Mouse (Mus musculus) splenic B cell, adult 2 months (primary cell): ENCODE results near the gene Abcd2.
A peak's percentile ranks its signal among the peaks of the same experiment; 100 is the strongest.

Source experiments
- DNase-seq: peaks from one replicate; pipeline ENCODE4 v3.0.0-alpha.2; 2011; ENCODE audit warnings: low read depth, low spot score
- H3K27me3 ChIP-seq: 2 replicates; pipeline ENCODE4 v1.6.1; 2012; ENCODE audit warnings: mild to moderate bottlenecking, low read length, moderate library complexity, mixed read lengths; ENCODE audit not compliant: control insufficient read depth, poor library complexity, insufficient read depth, severe bottlenecking
- H3K36me3 ChIP-seq: 2 replicates; pipeline ENCODE4 v1.6.1; 2012; ENCODE audit warnings: mild to moderate bottlenecking, low read length, moderate library complexity, mixed read lengths; ENCODE audit not compliant: control insufficient read depth, poor library complexity, insufficient read depth, severe bottlenecking

Gene Abcd2

GRCm38 (mm10) chr15:91191412-91192222 lies at the start of gene Abcd2:
Gene Abcd2, minus strand, starts transcription at chr15:91191799.
- H3K27me3 ChIP-seq = no peaks in the 10 kb centered on the region
- DNase-seq = peak; percentile 2
- no peaks in the 10 kb centered on the region for H3K36me3 ChIP-seq

- Histone ChIP-seq H3K36me3 (no peaks in the 10 kb centered on the region), H3K27me3 (no peaks in the 10 kb centered on the region)
- no peak for DNase-seq
These were observed 49.2 kb upstream of the Abcd2 start for GRCm38 (mm10) chr15:91240683-91241335.

GRCm38 (mm10) chr15:91237294-91237693 lies 45.7 kb upstream of the Abcd2 start:
- H3K36me3 ChIP-seq = no peaks in the 10 kb centered on the region
- DNase-seq = no peak
- no peaks in the 10 kb centered on the region for H3K27me3 ChIP-seq

- H3K36me3 ChIP-seq = no peaks in the 10 kb centered on the region
- no peak for DNase-seq
- H3K27me3 ChIP-seq = no peaks in the 10 kb centered on the region
These were observed 14.9 kb upstream of the Abcd2 start for GRCm38 (mm10) chr15:91206518-91206917.

- no peaks in the 10 kb centered on the region for H3K36me3 ChIP-seq
- DNase-seq = no peak
These were observed 11.9 kb upstream of the Abcd2 start for GRCm38 (mm10) chr15:91203521-91203920.

GRCm38 (mm10) chr15:91202486-91202885 lies 10.9 kb upstream of the Abcd2 start:
- Histone ChIP-seq H3K27me3 (no peaks in the 10 kb centered on the region), H3K36me3 (no peaks in the 10 kb centered on the region)
- DNase-seq = no peak

More at GRCm38 (mm10) chr15:91203521-91203920, 11.9 kb upstream of the Abcd2 start:
- H3K27me3 ChIP-seq = no peaks in the 10 kb centered on the region

- Histone ChIP-seq H3K27me3 (no peaks in the 10 kb centered on the region), H3K36me3 (no peaks in the 10 kb centered on the region)
- no peak for DNase-seq
These were observed 9.2 kb upstream of the Abcd2 start for GRCm38 (mm10) chr15:91200833-91201232.

GRCm38 (mm10) chr15:91199256-91199905 lies 7.8 kb upstream of the Abcd2 start, which contains the start of gene CN725425:
Gene CN725425, plus strand, starts transcription at chr15:91199494.
- no peaks in the 10 kb centered on the region for H3K27me3 ChIP-seq
- no peak for DNase-seq
- no peaks in the 10 kb centered on the region for H3K36me3 ChIP-seq

- no peaks in the 10 kb centered on the region for H3K27me3 ChIP-seq
These were observed 612 bp upstream of the Abcd2 start for GRCm38 (mm10) chr15:91192223-91192598.

GRCm38 (mm10) chr15:91190519-91191207 lies 936 bp downstream of the Abcd2 start:
- H3K36me3 ChIP-seq = no peaks in the 10 kb centered on the region
- DNase-seq = no peak

More at GRCm38 (mm10) chr15:91192223-91192598, 612 bp upstream of the Abcd2 start:
- no peak for DNase-seq
- H3K36me3 ChIP-seq = no peaks in the 10 kb centered on the region

GRCm38 (mm10) chr15:91190026-91190425 lies 1.6 kb downstream of the Abcd2 start:
- Histone ChIP-seq H3K27me3 (no peaks in the 10 kb centered on the region), H3K36me3 (no peaks in the 10 kb centered on the region)
- DNase-seq = no peak

More at GRCm38 (mm10) chr15:91190519-91191207, 936 bp downstream of the Abcd2 start:
- no peaks in the 10 kb centered on the region for H3K27me3 ChIP-seq

- no peaks in the 10 kb centered on the region for H3K27me3 ChIP-seq
- DNase-seq = no peak
- H3K36me3 ChIP-seq = no peaks in the 10 kb centered on the region
These were observed 5.2 kb downstream of the Abcd2 start for GRCm38 (mm10) chr15:91186358-91186757.

GRCm38 (mm10) chr15:91179911-91180622 lies 11.5 kb downstream of the Abcd2 start:
- Histone ChIP-seq H3K36me3 (no peaks in the 10 kb centered on the region), H3K27me3 (no peaks in the 10 kb centered on the region)
- DNase-seq = no peak
